Mouse (Mus musculus) forebrain, embryonic 10.5 days (tissue): ENCODE data around the gene Trub1. TPM values are rescaled to one million over a fixed set of nuclear protein-coding genes. Genes with fewer than 3 reads are reported as not detected.

Source experiments
- polyA plus RNA-seq: library from polyadenylated mRNA; unstranded; fragments of >200 nt; fragmentation: Nextera tagmentation; extraction: Ambion mirVana; gene quantifications from 2 replicates; pipeline ENCODE4 v1.2.1, GENCODE M21; 2016

Trub1 gene
- polyA plus RNA-seq, 1 experiment from 2014 or later, result 23.4 TPM

Other genes with a start within 250 kb of the Trub1 start
- gene Ablim1, start 138.0 kb upstream of the Trub1 start, polyA plus RNA-seq, result 20.5 and 21.0 TPM in 2 replicates
- gene Fam160b1, start 92.2 kb upstream of the Trub1 start, polyA plus RNA-seq, result 9.4 and 9.5 TPM in 2 replicates
- 3.5 and 4.0 TPM in 2 replicates for gene Atrnl1, start 158.1 kb downstream of the Trub1 start, polyA plus RNA-seq